Mouse (Mus musculus) forebrain, embryonic 12.5 days (tissue): Measurements from ENCODE around the gene Piga. TPM values are rescaled to one million over a fixed set of nuclear protein-coding genes. Genes with fewer than 3 reads are reported as not detected.
A peak's percentile ranks its signal among the peaks of the same experiment; 100 is the strongest.

Experiments used
- ATAC-seq: fragments of 200-750 bp; cut with Nextera tagmentation; 2 replicates; pipeline ENCODE4 v1.8.0; 2017; ENCODE audit warnings: moderate TSS enrichment; ENCODE audit not compliant: low FRiP score
- H3K27ac ChIP-seq: fragments of 300-500 bp; sonication (generic); 2 replicates; pipeline ENCODE4 v1.5.1; 2016; ENCODE audit warnings: mild to moderate bottlenecking
- H3K27me3 ChIP-seq: fragments of 300-500 bp; sonication (generic); 2 replicates; pipeline ENCODE4 v1.6.1; 2016; ENCODE audit warnings: mild to moderate bottlenecking
- H3K36me3 ChIP-seq: fragments of 300-500 bp; sonication (generic); replicated peaks from 2 replicates; pipeline ENCODE4 v1.6.1; 2016; ENCODE audit warnings: mild to moderate bottlenecking
- H3K4me1 ChIP-seq: fragments of 300-500 bp; sonication (generic); 2 replicates; pipeline ENCODE4 v1.6.1; 2016
- H3K4me2 ChIP-seq: fragments of 300-500 bp; sonication (generic); 2 replicates; pipeline ENCODE4 v1.6.1; 2016; ENCODE audit warnings: mild to moderate bottlenecking, moderate library complexity
- H3K4me3 ChIP-seq: fragments of 300-500 bp; sonication (generic); replicated peaks from 2 replicates; pipeline ENCODE4 v1.5.1; 2016; ENCODE audit warnings: mild to moderate bottlenecking
- H3K9ac ChIP-seq: fragments of 300-500 bp; sonication (generic); 2 replicates; pipeline ENCODE4 v1.6.1; 2016; ENCODE audit warnings: mild to moderate bottlenecking
- H3K9me3 ChIP-seq: fragments of 300-500 bp; sonication (generic); 2 replicates; pipeline ENCODE4 v1.6.1; 2016
- WGBS: fragments of 180-500 bp; shearing (Covaris S2); methylation state at CpG from one replicate; pipeline ENCODE4 v1.1.7; 2016; 5-methylcytosine and 5-hydroxymethylcytosine counted together
- polyA plus RNA-seq: library from polyadenylated mRNA; unstranded; fragments of >200 nt; fragmentation: Nextera tagmentation; extraction: Ambion mirVana; gene quantifications from 2 replicates; pipeline ENCODE4 v1.2.1, GENCODE M21; 2016

The Piga gene
- polyA plus RNA-seq, 1 experiment from 2014 or later = 12.9 TPM

DNA sequence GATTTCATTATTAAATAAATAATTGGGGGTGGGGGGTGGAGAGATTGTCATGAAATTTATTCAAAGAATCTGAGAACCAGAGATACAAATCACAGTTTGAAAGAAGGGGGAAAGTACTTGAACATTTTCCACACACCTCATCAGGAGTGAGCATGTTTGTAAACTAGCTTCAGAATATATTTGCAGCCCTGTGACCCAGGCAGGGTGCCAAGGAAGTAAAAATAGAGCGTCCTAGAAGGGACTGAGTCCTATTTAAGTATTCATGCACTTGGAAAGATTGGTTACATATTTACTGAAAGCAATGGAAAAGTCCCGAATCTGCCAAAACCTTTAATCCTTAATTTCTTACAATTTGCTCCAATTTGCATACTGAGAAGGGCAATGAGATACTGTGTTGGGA is 20.6 kb downstream of the Piga start:
- H3K4me1 ChIP-seq = no peaks in the 10 kb centered on the region
- WGBS = 87% methylated on average over 2 of the region's 2 CpGs
- no peak overlapping the region for H3K4me3 ChIP-seq
- 0 out of 2 replicates have a peak, but pooled peaks cover 11% of the 10 kb centered on the region for H3K27me3 ChIP-seq
- H3K4me2 ChIP-seq = no peak overlapping the region
- no peak overlapping the region for H3K9ac ChIP-seq
- H3K9me3 ChIP-seq = no peaks in the 10 kb centered on the region
- no peak for ATAC-seq
- H3K36me3 ChIP-seq = no peaks in the 10 kb centered on the region
- H3K27ac ChIP-seq = no peak overlapping the region

DNA sequence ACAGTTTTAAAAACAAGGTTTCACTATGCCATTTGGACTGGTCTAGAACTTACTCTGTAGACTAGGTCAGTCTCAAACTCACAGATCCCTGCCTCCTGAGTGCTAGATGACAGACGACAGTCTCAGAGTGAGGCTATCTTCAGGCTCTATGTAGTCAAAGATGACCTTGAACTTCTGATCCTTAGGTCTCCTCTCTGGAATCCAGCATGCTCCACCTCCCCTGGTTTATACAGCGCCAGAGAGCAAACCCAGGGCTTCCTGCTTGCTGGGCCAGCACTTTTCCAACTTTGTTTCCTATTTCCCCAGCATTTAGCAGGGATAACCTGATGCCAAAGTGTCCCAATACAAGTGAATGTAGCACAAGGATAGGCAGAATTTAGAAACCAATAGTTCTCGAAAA is 21.1 kb downstream of the Piga start:
- H3K27ac ChIP-seq = no peak overlapping the region
- no peak overlapping the region for H3K9ac ChIP-seq
- H3K4me1 ChIP-seq = no peaks in the 10 kb centered on the region
- no peaks in the 10 kb centered on the region for H3K9me3 ChIP-seq
- no peaks in the 10 kb centered on the region for H3K36me3 ChIP-seq
- no peak overlapping the region for H3K4me2 ChIP-seq
- 0 out of 2 replicates have a peak, but pooled peaks cover 11% of the 10 kb centered on the region for H3K27me3 ChIP-seq
- no peak overlapping the region for H3K4me3 ChIP-seq
- 77% methylated on average over 3 of the region's 3 CpGs for WGBS
- no peak for ATAC-seq

DNA sequence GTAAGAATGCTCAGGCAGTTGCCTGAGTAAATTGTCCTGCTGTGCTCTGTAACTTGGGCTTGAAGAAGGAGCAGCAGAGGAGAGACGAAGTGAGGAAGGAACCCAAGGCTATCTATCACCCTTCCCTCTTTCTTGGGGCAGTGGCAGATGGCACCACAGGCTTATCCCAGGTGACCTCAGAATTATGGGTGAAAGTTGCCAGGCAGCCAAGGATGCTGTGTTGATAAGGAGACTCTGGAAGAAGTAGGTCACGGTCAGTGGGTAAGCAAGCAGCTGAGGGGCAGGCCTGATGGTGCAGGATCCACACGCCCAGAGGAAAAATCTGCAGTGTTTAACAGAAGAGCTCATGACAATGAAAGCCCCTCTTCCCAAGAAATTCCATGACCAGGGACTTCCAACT is 21.7 kb downstream of the Piga start:
- Histone ChIP-seq H3K9ac (no peak overlapping the region), H3K4me2 (no peak overlapping the region), H3K27me3 (0 out of 2 replicates have a peak, but pooled peaks cover 11% of the 10 kb centered on the region), H3K9me3 (no peaks in the 10 kb centered on the region), H3K27ac (no peak overlapping the region), H3K4me1 (no peaks in the 10 kb centered on the region), H3K4me3 (no peak overlapping the region), H3K36me3 (no peaks in the 10 kb centered on the region)
- WGBS = 80% methylated on average over 3 of the region's 3 CpGs
- ATAC-seq = no peak

DNA sequence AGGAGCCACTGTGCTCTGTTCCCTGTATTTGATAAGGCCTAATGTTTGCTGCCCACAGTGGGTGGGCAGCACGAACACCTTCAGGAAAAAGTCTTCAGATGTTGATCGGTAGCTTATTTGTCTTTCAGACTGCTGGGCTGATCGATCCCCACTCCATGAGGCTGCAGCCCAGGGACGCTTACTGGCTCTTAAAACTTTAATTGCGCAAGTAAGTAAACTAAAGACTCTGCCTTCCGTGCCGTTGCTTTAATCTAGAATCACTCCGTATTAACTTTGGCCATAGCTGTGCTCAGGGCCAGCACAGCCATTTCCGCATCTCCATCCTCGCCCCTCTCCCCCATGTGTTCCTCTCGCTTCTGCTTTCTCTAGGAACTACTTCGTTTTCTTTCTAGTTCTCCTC is 26.0 kb downstream of the Piga start:
- Histone ChIP-seq H3K4me3 (no peak overlapping the region), H3K27ac (no peak overlapping the region), H3K4me2 (no peak overlapping the region), H3K36me3 (no peaks in the 10 kb centered on the region), H3K9ac (no peak overlapping the region), H3K9me3 (no peaks in the 10 kb centered on the region), H3K27me3 (0 out of 2 replicates have a peak, but pooled peaks cover 8% of the 10 kb centered on the region), H3K4me1 (no peaks in the 10 kb centered on the region)
- WGBS = 88% methylated on average over 12 of the region's 12 CpGs
- ATAC-seq = no peak

DNA sequence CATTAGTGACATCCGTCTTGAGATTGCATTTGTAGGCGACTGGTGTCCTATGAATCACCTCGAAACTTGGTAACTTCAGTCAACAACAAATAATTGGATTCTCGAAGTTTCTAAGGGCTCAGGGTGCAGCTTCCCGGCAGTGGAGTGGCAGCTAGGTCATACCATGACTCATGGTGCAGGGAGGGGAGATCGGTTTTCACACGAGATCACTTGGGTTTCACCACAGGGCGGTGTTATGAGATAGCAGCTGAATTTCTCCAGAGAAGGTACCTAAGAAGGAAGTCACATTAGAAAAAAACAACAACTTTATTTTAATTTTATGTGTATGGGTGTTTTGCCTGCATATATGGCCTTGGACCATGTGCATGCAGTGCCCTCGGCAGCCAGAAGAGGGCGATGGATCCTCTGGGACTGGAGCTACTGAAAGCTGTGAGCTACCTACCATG is 26.5 kb downstream of the Piga start:
- Histone ChIP-seq H3K4me1 (no peaks in the 10 kb centered on the region), H3K9me3 (no peaks in the 10 kb centered on the region), H3K4me2 (no peak overlapping the region), H3K27me3 (0 out of 2 replicates have a peak, but pooled peaks cover 4% of the 10 kb centered on the region), H3K9ac (no peak overlapping the region), H3K4me3 (no peak overlapping the region), H3K27ac (no peak overlapping the region), H3K36me3 (no peaks in the 10 kb centered on the region)
- ATAC-seq = no peak
- WGBS = 85% methylated on average over 10 of the region's 10 CpGs

DNA sequence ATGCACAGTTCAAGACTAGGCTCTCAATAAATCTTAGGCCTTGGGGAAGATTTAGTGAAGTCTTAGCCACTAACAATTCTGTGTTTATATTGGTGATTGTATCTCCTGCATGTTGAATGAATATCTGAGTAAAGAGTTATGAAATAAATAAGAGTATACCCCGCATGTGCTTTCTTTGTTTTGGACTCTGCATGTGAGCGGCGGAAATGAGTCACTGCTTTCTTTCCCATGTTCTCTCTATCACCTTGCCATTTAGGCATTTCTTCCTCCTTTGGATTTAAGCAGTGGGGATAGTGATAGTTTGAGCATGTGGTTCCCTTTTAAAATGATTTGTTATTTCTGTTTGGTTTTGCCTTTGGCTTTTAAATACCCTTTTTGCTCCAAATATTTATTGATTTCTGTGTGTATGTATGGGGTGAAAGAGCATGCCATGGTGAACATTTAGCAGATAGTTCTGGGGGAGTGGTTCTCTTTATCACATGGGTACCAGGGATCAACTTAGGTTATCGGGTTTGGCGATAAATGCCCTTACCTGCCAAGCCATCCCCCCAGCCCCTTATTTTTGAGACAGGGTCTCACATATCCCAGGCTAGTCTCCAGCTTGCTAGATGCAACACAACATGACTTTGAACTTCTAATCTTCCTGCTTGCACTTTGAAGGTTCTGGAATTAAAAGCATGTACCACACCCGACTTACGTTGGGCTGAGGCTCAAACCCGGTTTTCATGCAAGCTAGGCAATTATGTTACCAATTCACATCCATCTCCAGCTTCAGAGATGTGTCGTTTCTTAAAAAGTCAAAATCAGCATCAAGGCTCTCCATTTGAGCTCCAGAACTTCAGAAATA is 27.5 kb downstream of the Piga start:
- Histone ChIP-seq H3K4me3 (no peak overlapping the region), H3K9ac (no peak overlapping the region), H3K27me3 (no peaks in the 10 kb centered on the region), H3K27ac (no peak overlapping the region), H3K4me1 (no peaks in the 10 kb centered on the region), H3K36me3 (no peaks in the 10 kb centered on the region), H3K9me3 (no peaks in the 10 kb centered on the region), H3K4me2 (no peak overlapping the region)
- no peak for ATAC-seq
- WGBS = 93% methylated on average over 9 of the region's 9 CpGs

DNA sequence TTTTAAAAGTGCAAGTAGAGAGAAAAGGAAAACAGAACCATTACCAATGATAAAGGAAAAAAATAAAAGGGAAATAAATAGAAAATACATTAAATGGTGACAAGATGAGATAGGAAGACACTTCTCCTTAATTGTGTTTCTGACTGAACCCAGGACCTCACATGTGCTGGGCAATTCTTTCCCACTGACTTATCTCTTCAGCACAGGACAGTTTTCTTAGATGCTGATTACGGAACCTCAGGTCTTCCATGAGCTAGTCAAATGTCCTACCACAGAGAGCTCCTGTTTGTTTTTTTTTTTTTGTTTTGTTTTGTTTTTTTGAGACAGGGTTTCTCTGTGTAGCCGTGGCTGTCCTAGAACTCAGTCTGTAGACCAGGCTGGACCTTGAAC is 28.1 kb downstream of the Piga start:
- H3K4me1 ChIP-seq = no peaks in the 10 kb centered on the region
- no peak overlapping the region for H3K4me3 ChIP-seq
- ATAC-seq = no peak
- 76% methylated on average over 2 of the region's 2 CpGs for WGBS
- no peak overlapping the region for H3K4me2 ChIP-seq
- no peak overlapping the region for H3K27ac ChIP-seq
- no peaks in the 10 kb centered on the region for H3K9me3 ChIP-seq
- peaks cover under 1% of the 10 kb centered on the region; the same call in 1 of the 2 replicates for H3K27me3 ChIP-seq
- H3K36me3 ChIP-seq = no peaks in the 10 kb centered on the region
- no peak overlapping the region for H3K9ac ChIP-seq

DNA sequence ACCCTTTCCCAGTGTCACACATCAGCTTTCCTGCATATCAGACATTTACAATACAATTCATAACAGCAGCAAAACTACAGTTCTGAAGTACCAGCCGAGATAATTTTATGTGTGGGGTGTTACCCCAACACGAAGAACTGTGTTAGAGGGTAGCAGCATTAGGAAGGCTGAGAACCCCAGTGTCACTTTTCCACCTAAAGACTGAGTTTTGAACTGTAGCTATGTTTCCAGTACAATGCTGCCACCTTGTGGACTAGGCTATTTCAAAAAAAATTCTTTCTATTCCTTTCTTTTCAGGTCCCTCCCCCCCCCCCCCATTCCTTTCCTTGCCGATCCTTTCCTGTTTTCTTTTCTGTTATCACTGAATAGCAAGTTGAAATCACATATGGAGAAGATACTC is 29.6 kb downstream of the Piga start:
- Histone ChIP-seq H3K9me3 (no peaks in the 10 kb centered on the region), H3K4me3 (no peak overlapping the region), H3K36me3 (no peaks in the 10 kb centered on the region), H3K4me2 (no peak overlapping the region), H3K4me1 (no peaks in the 10 kb centered on the region), H3K27me3 (peaks cover 2% of the 10 kb centered on the region; the same call in 1 of the 2 replicates), H3K27ac (no peak overlapping the region), H3K9ac (no peak overlapping the region)
- ATAC-seq = 0 out of 2 replicates have a peak, but pooled peaks have one; percentile 55
- WGBS = 42% methylated on average over 3 of the region's 3 CpGs

DNA sequence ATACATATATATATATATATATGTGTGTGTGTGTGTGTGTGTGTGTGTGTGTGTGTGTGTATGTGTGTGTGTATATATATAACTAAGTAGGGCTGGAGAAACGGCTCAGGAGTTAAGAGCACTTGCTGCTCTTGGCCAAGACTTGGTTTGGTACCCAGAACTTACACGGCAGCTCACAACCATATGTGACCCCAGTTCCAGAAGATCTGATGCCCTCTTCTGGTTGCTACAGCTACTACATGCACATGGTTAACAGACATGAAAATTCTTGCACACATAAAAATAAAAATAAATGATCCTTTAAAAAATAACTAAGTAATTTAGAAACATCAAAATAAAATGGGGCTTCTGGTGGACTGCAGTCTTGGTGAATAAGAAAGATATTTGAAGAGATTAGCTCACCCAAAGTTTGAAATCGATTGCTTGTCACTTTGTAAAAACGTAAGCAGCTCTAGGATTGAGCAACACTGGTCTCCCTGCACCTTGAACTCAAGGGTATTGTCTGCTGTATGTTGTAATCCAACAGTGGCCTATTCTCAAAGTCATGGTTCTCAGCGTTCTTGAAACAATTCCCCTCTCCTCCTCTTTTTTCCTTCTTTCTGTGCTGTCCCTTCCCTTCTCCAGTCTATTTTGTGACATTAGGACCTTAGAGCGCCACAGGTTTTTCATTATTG is 39.8 kb downstream of the Piga start:
- H3K27me3 ChIP-seq = peaks cover 8% of the 10 kb centered on the region; the same call in 1 of the 2 replicates

More for the DNA sequence above, 39.8 kb downstream of the Piga start:
- no peaks in the 10 kb centered on the region for H3K36me3 ChIP-seq
- no peak overlapping the region for H3K4me2 ChIP-seq
- no peak overlapping the region for H3K9ac ChIP-seq
- no peak overlapping the region for H3K4me3 ChIP-seq
- no peaks in the 10 kb centered on the region for H3K4me1 ChIP-seq
- H3K9me3 ChIP-seq = no peaks in the 10 kb centered on the region
- H3K27ac ChIP-seq = no peak overlapping the region
- no peak for ATAC-seq
- WGBS = 69% methylated on average over 6 of the region's 6 CpGs

Other genes starting within 250 kb of the Piga start
- gene Bmx, start 161.6 kb upstream of the Piga start, polyA plus RNA-seq = 0.08 and 0.15 TPM in 2 replicates
- gene Pir, start 150.4 kb upstream of the Piga start, polyA plus RNA-seq = 5.6 and 6.1 TPM in 2 replicates
- gene Vegfd, start 46.4 kb upstream of the Piga start, polyA plus RNA-seq = 0.77 TPM in 2 replicates
- not detected in 2 replicates for gene Asb11, start 17.2 kb downstream of the Piga start, polyA plus RNA-seq
- gene Asb9, start 86.5 kb downstream of the Piga start, polyA plus RNA-seq = 0.35 and 0.38 TPM in 2 replicates